Mouse (Mus musculus) stomach, postnatal 0 days (tissue): ENCODE measurements around the gene Cenpf. TPM values are rescaled to one million over a fixed set of nuclear protein-coding genes. Genes with fewer than 3 reads are reported as not detected.

ENCODE experiments used
- ATAC-seq: fragments of 200-750 bp; cut with Nextera tagmentation; 2 replicates; pipeline ENCODE4 v1.8.0; 2017; ENCODE audit not compliant: low FRiP score, low TSS enrichment
- DNase-seq: peaks from one replicate; pipeline ENCODE4 v3.0.0-alpha.2; 2016; ENCODE audit warnings: low spot score
- H3K27ac ChIP-seq: fragments of 300-500 bp; sonication (generic); replicated peaks from 2 replicates; pipeline ENCODE4 v1.5.1; 2014; ENCODE audit warnings: mild to moderate bottlenecking, control low read depth
- H3K27me3 ChIP-seq: fragments of 300-500 bp; sonication (generic); 2 replicates; pipeline ENCODE4 v1.6.1; 2014; ENCODE audit warnings: low read length; ENCODE audit not compliant: control insufficient read depth, insufficient read depth
- H3K36me3 ChIP-seq: fragments of 300-500 bp; sonication (generic); 2 replicates; pipeline ENCODE4 v1.6.1; 2014; ENCODE audit warnings: low read length, mixed read lengths; ENCODE audit not compliant: control insufficient read depth, insufficient read depth
- H3K4me1 ChIP-seq: fragments of 300-500 bp; sonication (generic); replicated peaks from 2 replicates; pipeline ENCODE4 v1.6.1; 2014; ENCODE audit warnings: antibody characterized with exemption; ENCODE audit not compliant: control insufficient read depth, insufficient read depth
- H3K4me2 ChIP-seq: fragments of 300-500 bp; sonication (generic); replicated peaks from 2 replicates; pipeline ENCODE4 v1.6.1; 2014; ENCODE audit warnings: low read depth, mild to moderate bottlenecking, control low read depth, moderate library complexity
- H3K4me3 ChIP-seq: fragments of 300-500 bp; sonication (generic); 2 replicates; pipeline ENCODE4 v1.5.1; 2014; ENCODE audit warnings: low read depth, low read length, control low read depth
- H3K9ac ChIP-seq: fragments of 300-500 bp; sonication (generic); 2 replicates; pipeline ENCODE4 v1.6.1; 2014; ENCODE audit warnings: mild to moderate bottlenecking, low read length, control low read depth, mixed read lengths
- H3K9me3 ChIP-seq: fragments of 300-500 bp; sonication (generic); 2 replicates; pipeline ENCODE4 v1.6.1; 2016; ENCODE audit warnings: low read length; ENCODE audit not compliant: control insufficient read depth
- CTCF ChIP-seq: IDR thresholded peaks from 2 replicates; pipeline ENCODE4 v1.5.1; 2016; ENCODE audit warnings: antibody characterized with exemption, low read depth, mild to moderate bottlenecking, moderate library complexity
- EP300 ChIP-seq: optimal IDR thresholded peaks from 2 replicates; pipeline ENCODE3; 2016; ENCODE audit warnings: antibody characterized with exemption
- WGBS: fragments of 180-500 bp; shearing (Covaris S2); extraction: QIAGEN DNeasy Blood & Tissue Kit; methylation state at CpG from one replicate; pipeline ENCODE4 v1.1.7; 2014; 5-methylcytosine and 5-hydroxymethylcytosine counted together
- polyA plus RNA-seq: library from polyadenylated mRNA; unstranded; fragments of >200 nt; fragmentation: Nextera tagmentation; extraction: Ambion mirVana; gene quantifications from 2 replicates; pipeline ENCODE4 v1.2.1, GENCODE M21; 2015

The Cenpf gene
- 16.5 and 21.7 TPM in 2 replicates for polyA plus RNA-seq

DNA sequence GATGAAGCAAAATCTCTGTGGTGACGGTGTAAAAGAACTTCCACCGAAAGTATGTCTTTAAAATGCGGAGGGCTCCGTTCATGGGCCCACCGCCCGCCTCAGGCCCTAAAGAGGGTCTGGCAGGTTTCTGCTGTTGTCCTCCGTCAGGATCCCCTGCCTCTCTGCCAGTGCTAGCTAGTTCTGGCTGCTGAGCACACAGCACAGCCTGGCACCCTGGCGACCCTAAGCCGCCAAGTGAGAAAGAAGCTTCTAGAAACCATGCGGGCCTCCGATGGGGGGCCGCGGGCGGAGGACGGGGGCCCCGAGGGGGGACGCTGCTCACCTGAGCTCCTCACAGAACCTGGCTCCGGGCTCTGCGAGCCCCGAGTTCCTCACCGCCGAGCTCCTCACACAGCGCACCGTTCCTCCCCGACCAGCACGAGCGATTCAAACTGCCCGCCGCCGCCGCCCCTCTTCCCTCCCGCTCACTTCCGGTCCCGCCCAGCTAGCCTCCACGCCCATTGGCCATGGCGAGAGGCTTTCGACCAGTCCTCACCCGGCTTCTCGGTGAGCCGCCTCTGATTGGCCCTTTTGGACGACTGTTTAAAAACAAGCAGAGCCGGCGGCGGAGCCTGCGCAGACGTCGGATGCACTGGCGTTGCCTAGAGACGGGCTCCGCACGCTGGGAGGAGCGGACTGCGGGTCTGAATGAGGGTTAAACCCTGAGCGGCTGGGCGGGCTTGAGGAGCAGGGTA lies at the start of gene Cenpf:
Gene Cenpf (minus strand): TSS at position 433 of the 734 bp plus-strand sequence.
- TF ChIP-seq EP300 (no peak), CTCF (no peak)
- DNase-seq (peak; percentile 99), ATAC-seq (peak; percentile 100)
- H3K4me3 ChIP-seq: peak within 1 kb of the TSS; percentile 61
- 0 out of 2 replicates have a peak, but pooled peaks cover 4% of the 10 kb centered on the region for H3K36me3 ChIP-seq
- no peaks in the 10 kb centered on the region for H3K4me1 ChIP-seq
- H3K9me3 ChIP-seq: no peaks in the 10 kb centered on the region
- H3K27ac ChIP-seq: no peak within 1 kb of the TSS; the same call in 1 of the 2 replicates
- no peaks in the 10 kb centered on the region for H3K27me3 ChIP-seq
- peak within 1 kb of the TSS; percentile 94 for H3K4me2 ChIP-seq
- under 1% methylated on average over 51 of the region's 55 CpGs for WGBS
- H3K9ac ChIP-seq: peak within 1 kb of the TSS; percentile 62

DNA sequence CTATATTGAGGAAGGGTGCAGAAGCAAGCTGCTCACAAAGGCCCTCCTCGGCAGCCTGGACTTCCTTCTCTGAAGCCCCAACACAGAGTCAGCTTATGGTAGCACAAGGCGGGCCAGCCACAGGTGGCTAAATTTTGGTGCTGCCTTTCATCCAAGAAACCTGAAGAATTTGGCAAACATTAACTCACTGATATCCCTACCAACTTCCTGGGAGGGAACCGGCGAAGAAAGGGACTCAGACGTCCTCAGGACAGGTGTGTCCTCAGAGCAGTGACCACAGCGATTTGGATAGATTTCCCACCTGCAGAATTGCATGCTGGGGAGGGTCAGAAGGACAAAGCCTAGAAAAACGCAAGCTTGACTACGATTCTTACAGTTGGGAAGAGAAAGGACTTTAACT lies 44.3 kb upstream of the Cenpf start:
- Histone ChIP-seq H3K9me3 (no peaks in the 10 kb centered on the region), H3K27me3 (no peaks in the 10 kb centered on the region), H3K4me2 (no peak overlapping the region), H3K36me3 (no peaks in the 10 kb centered on the region), H3K4me1 (no peaks in the 10 kb centered on the region), H3K4me3 (no peak overlapping the region), H3K9ac (no peak overlapping the region), H3K27ac (peak overlapping the region; percentile 35; the same call in 1 of the 2 replicates)
- DNase-seq: no peak
- 50% methylated on average over 8 of the region's 8 CpGs for WGBS
- ATAC-seq: no peak
- no peak for TF ChIP-seq EP300
- TF ChIP-seq CTCF: no peak

DNA sequence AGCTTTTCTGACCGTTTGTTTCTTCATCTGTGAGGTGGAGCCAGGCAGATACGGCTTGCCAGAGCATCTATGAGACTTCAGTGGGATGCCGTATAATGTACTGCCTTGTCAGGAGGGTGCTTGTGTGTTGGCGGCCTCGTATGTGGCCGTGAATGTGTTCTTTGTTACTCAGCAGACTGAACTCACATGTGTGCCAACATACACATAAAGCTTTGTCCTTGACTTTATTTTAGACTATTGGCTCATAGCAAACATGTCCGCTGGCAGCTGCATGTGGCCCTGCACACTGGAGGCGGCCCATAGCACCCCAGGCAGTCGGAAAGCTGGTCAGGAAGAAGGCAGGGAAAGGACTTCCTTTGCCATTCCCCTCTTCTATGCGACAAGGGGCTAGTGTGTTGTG lies 43.8 kb upstream of the Cenpf start:
- no peak overlapping the region for H3K4me3 ChIP-seq
- TF ChIP-seq EP300: no peak
- no peak for TF ChIP-seq CTCF
- 45% methylated on average over 10 of the region's 10 CpGs for WGBS

DNA sequence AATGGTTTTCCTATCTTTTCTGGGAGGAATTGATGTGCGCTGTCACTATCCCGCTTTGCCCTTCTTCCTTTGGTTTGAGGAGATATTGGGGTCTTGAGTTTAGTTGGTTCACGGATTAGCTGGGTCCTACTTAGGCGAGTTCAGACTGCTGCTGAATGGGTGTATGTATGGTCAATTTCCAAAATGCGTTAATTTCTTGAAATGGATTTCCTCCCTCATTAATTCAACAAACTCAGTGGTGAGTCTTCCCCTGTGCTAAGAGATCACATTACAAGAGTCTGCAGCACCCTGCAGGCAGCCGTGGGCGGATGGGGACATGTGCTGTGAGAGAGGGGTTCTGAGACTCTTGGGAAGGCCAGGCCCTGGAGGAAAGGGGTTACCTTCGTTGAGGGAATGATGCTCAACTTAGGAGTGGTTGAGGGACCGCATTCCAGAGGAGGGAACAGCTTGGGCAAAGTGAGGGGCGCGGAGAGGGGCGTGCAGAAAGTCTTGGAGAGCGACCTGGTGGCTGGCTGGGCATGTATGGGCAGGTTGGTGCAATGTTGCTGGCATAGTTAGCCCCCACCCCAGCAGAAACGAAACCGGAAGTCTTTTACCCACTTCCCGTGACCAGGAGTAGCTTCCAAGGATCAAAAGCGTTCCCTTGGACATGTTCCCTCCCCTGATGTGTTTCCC lies 41.4 kb upstream of the Cenpf start:
- H3K36me3 ChIP-seq: no peaks in the 10 kb centered on the region
- peak overlapping the region; percentile 88 for H3K9ac ChIP-seq
- peak overlapping the region; percentile 93 for H3K4me2 ChIP-seq
- ATAC-seq: no peak
- H3K4me1 ChIP-seq: 0 out of 2 replicates have a peak, but pooled peaks cover 2% of the 10 kb centered on the region
- no peak for DNase-seq
- peak overlapping the region; percentile 83 for H3K4me3 ChIP-seq
- no peaks in the 10 kb centered on the region for H3K9me3 ChIP-seq
- H3K27me3 ChIP-seq: no peaks in the 10 kb centered on the region
- H3K27ac ChIP-seq: peak overlapping the region; percentile 98
- TF ChIP-seq EP300: no peak
- TF ChIP-seq CTCF: no peak
- 8% methylated on average over 17 of the region's 17 CpGs for WGBS

More for the DNA sequence above, 43.8 kb upstream of the Cenpf start:
- H3K4me2 ChIP-seq: no peak overlapping the region
- H3K36me3 ChIP-seq: no peaks in the 10 kb centered on the region
- peak overlapping the region; percentile 35; the same call in 1 of the 2 replicates for H3K27ac ChIP-seq
- peak; percentile 58 for DNase-seq
- no peaks in the 10 kb centered on the region for H3K9me3 ChIP-seq
- no peaks in the 10 kb centered on the region for H3K27me3 ChIP-seq
- no peak overlapping the region for H3K9ac ChIP-seq
- peak; percentile 20; the same call in 1 of the 2 replicates for ATAC-seq
- H3K4me1 ChIP-seq: 0 out of 2 replicates have a peak, but pooled peaks cover 2% of the 10 kb centered on the region

DNA sequence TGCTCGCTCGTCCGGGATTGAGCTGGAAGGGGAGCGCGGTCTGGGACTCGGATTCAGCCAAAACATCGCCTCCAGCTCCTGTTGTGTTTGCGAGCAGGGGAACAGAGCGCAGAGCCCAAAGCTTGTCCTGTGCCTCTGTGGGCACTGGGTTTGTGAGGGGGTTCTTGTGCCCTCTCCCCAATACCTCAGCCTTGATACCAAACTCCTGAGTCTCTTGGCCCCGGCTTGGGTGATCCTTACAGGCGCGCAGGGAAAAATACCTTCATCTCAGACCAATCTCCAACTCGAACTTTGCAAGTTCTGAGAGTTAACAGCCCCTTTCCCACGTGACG lies 40.9 kb upstream of the Cenpf start:
- WGBS: under 1% methylated on average over 15 of the region's 15 CpGs
- no peaks in the 10 kb centered on the region for H3K27me3 ChIP-seq
- peak overlapping the region; percentile 93 for H3K4me2 ChIP-seq
- TF ChIP-seq EP300 (no peak), CTCF (no peak)
- ATAC-seq (no peak), DNase-seq (no peak)
- H3K9ac ChIP-seq: peak overlapping the region; percentile 88
- no peaks in the 10 kb centered on the region for H3K36me3 ChIP-seq
- peak overlapping the region; percentile 98 for H3K27ac ChIP-seq
- 0 out of 2 replicates have a peak, but pooled peaks cover 2% of the 10 kb centered on the region for H3K4me1 ChIP-seq
- H3K4me3 ChIP-seq: peak overlapping the region; percentile 83
- no peaks in the 10 kb centered on the region for H3K9me3 ChIP-seq
